Mouse (Mus musculus): Measurements from ENCODE around the gene Srrm2.

The Srrm2 gene

GRCm38 (mm10) chr17:23790269-23791078, at the start of gene Srrm2:
Gene Srrm2, plus strand, starts transcription at chr17:23790532.
- DNase-seq = peak; percentile 70

GRCm38 (mm10) chr17:23740598-23741021, 49.7 kb upstream of the Srrm2 start, which contains the start of gene Paqr4:
Gene Paqr4, minus strand, starts transcription at chr17:23740867.
- DNase-seq = peak; percentile 75

GRCm38 (mm10) chr17:23741359-23742209, 48.7 kb upstream of the Srrm2 start:
- DNase-seq = peak; percentile 68

GRCm38 (mm10) chr17:23742210-23742793, 48.0 kb upstream of the Srrm2 start:
- peak; percentile 64 for DNase-seq

- DNase-seq = no peak
Measured at GRCm38 (mm10) chr17:23742941-23743340, 47.4 kb upstream of the Srrm2 start.

GRCm38 (mm10) chr17:23744076-23744475, 46.3 kb upstream of the Srrm2 start:
- DNase-seq = no peak

GRCm38 (mm10) chr17:23744651-23745050, 45.7 kb upstream of the Srrm2 start:
- DNase-seq = peak; percentile 51

- DNase-seq = no peak
Measured at GRCm38 (mm10) chr17:23745301-23746251, 44.8 kb upstream of the Srrm2 start, which contains the start of gene Kremen2. Gene Kremen2, minus strand, starts transcription at chr17:23745833.

- no peak for DNase-seq
Measured at GRCm38 (mm10) chr17:23746311-23746710, 44.0 kb upstream of the Srrm2 start.

- no peak for DNase-seq
Measured at GRCm38 (mm10) chr17:23746767-23747166, 43.6 kb upstream of the Srrm2 start.

- no peak for DNase-seq
Measured at GRCm38 (mm10) chr17:23747471-23747870, 42.9 kb upstream of the Srrm2 start.

- DNase-seq = no peak
Measured at GRCm38 (mm10) chr17:23748026-23748425, 42.3 kb upstream of the Srrm2 start.

- DNase-seq = peak; percentile 77
Measured at GRCm38 (mm10) chr17:23748631-23749391, 41.5 kb upstream of the Srrm2 start.

- DNase-seq = no peak
Measured at GRCm38 (mm10) chr17:23749400-23750191, 40.7 kb upstream of the Srrm2 start.

GRCm38 (mm10) chr17:23755689-23756088, 34.6 kb upstream of the Srrm2 start:
- DNase-seq = no peak

GRCm38 (mm10) chr17:23757581-23757980, 32.8 kb upstream of the Srrm2 start:
- DNase-seq = no peak

GRCm38 (mm10) chr17:23758801-23759200, 31.5 kb upstream of the Srrm2 start:
- DNase-seq = peak; percentile 65

GRCm38 (mm10) chr17:23760231-23760630, 30.1 kb upstream of the Srrm2 start:
- no peak for DNase-seq

GRCm38 (mm10) chr17:23761155-23761554, 29.2 kb upstream of the Srrm2 start:
- DNase-seq = no peak

GRCm38 (mm10) chr17:23762976-23763375, 27.4 kb upstream of the Srrm2 start:
- DNase-seq = peak; percentile 71

Measured in cerebellum, adult 9-11 months (tissue).